Mouse (Mus musculus): ENCODE results near the gene Nol10. TPM values are rescaled to one million over a fixed set of nuclear protein-coding genes. Genes with fewer than 3 reads are reported as not detected.

Gene Nol10
- total and polyA plus RNA-seq, 2 experiments from 2014 or later: 2.2 to 7.6 TPM

GRCm38 (mm10) chr12:17401419-17401818 lies 53.2 kb downstream of the Nol10 start:
- ATAC-seq (ENCODE audit: insufficient read depth, low read depth) (no peak), DNase-seq (ENCODE audit: low spot score) (no peak)
- no peaks in the 10 kb centered on the region for H3K4me1 ChIP-seq (ENCODE audit: control insufficient read depth, insufficient read depth)
- no peak for TF ChIP-seq CTCF (IDR thresholded peaks at IDR 0.05; ENCODE audit: low read depth)
- TF ChIP-seq EP300 (IDR thresholded peaks at IDR 0.05; ENCODE audit: low read depth): no peak
- H3K9ac ChIP-seq (replicated peaks; ENCODE audit: low read depth, low read length): no peak overlapping the region
- H3K4me3 ChIP-seq (ENCODE audit: low read depth, low read length): no peak overlapping the region
- H3K36me3 ChIP-seq (replicated peaks; ENCODE audit: control insufficient read depth, insufficient read depth, low read length): peaks cover 32% of the 10 kb centered on the region
- no peaks in the 10 kb centered on the region for H3K9me3 ChIP-seq (replicated peaks; ENCODE audit: control insufficient read depth, low read length)
- H3K27me3 ChIP-seq (ENCODE audit: control insufficient read depth, insufficient read depth, low read length): no peaks in the 10 kb centered on the region
- no peak overlapping the region for H3K27ac ChIP-seq (ENCODE audit: low read depth)
- H3K4me2 ChIP-seq (ENCODE audit: low read depth, low read length): no peak overlapping the region
- WGBS: 79% methylated on average over 1 of the region's 1 CpGs

DNA sequence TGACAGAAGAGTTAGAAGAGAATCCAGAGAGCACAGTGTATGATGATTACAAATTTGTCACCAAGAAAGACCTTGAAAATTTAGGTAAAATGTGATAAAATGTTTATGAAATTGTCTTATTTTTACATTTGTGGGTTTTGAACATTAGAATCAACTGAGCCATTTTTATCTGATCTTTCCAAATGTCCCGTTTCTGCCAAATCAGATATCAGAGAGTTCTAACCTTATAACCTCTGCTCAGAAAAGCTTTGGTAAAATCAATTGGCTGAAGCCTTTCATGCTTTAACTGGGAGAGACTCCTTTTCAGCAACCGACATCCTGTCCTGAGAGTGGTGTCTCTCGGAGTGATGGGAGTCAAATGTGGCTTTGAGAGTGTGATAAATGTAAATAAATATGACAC lies 53.9 kb downstream of the Nol10 start:
- TF ChIP-seq CTCF (IDR thresholded peaks at IDR 0.05; ENCODE audit: low read depth) (no peak), EP300 (IDR thresholded peaks at IDR 0.05; ENCODE audit: low read depth) (no peak)
- 66% methylated on average over 3 of the region's 3 CpGs for WGBS

GRCm38 (mm10) chr12:17403998-17404397 lies 55.7 kb downstream of the Nol10 start:
- H3K4me3 ChIP-seq (ENCODE audit: low read depth, low read length): no peak overlapping the region
- no peak overlapping the region for H3K4me2 ChIP-seq (ENCODE audit: low read depth, low read length)
- H3K27ac ChIP-seq (ENCODE audit: low read depth): no peak overlapping the region
- no peak for ATAC-seq (ENCODE audit: insufficient read depth, low read depth)
- DNase-seq (ENCODE audit: low spot score): no peak
- no peaks in the 10 kb centered on the region for H3K4me1 ChIP-seq (ENCODE audit: control insufficient read depth, insufficient read depth)
- H3K27me3 ChIP-seq (ENCODE audit: control insufficient read depth, insufficient read depth, low read length): no peaks in the 10 kb centered on the region
- H3K9ac ChIP-seq (replicated peaks; ENCODE audit: low read depth, low read length): no peak overlapping the region
- H3K9me3 ChIP-seq (replicated peaks; ENCODE audit: control insufficient read depth, low read length): no peaks in the 10 kb centered on the region
- 88% methylated on average over 4 of the region's 4 CpGs for WGBS
- peaks cover 57% of the 10 kb centered on the region for H3K36me3 ChIP-seq (replicated peaks; ENCODE audit: control insufficient read depth, insufficient read depth, low read length)
- TF ChIP-seq CTCF (IDR thresholded peaks at IDR 0.05; ENCODE audit: low read depth) (no peak), EP300 (IDR thresholded peaks at IDR 0.05; ENCODE audit: low read depth) (no peak)

More for the DNA sequence above, 53.9 kb downstream of the Nol10 start:
- Histone ChIP-seq H3K27ac (ENCODE audit: low read depth) (no peak overlapping the region), H3K4me1 (ENCODE audit: control insufficient read depth, insufficient read depth) (no peaks in the 10 kb centered on the region), H3K9me3 (replicated peaks; ENCODE audit: control insufficient read depth, low read length) (no peaks in the 10 kb centered on the region), H3K9ac (replicated peaks; ENCODE audit: low read depth, low read length) (no peak overlapping the region), H3K36me3 (replicated peaks; ENCODE audit: control insufficient read depth, insufficient read depth, low read length) (peaks cover 39% of the 10 kb centered on the region), H3K4me2 (ENCODE audit: low read depth, low read length) (no peak overlapping the region), H3K4me3 (ENCODE audit: low read depth, low read length) (no peak overlapping the region), H3K27me3 (ENCODE audit: control insufficient read depth, insufficient read depth, low read length) (no peaks in the 10 kb centered on the region)
- no peak for ATAC-seq (ENCODE audit: insufficient read depth, low read depth)
- DNase-seq (ENCODE audit: low spot score): no peak

DNA sequence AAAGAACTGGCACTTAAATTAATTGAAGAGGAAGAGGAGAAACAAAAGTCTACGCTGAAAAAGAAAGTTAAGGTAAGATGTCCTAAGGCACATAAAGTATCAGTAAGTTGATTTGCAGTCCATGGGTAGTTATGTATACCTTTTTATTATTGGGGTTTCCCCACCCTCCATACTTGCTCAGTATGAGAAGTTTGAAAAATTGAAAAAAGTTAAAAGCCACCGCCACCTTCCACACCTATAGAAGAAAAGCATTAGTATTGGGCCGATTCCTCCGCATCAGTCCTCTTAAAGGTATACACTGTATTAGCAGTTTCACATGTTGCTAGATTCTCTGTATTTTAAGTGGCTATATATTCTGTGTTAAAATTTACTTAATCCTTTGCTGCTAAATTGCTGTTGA lies 58.6 kb downstream of the Nol10 start:
- H3K9ac ChIP-seq (replicated peaks; ENCODE audit: low read depth, low read length): no peak overlapping the region
- H3K4me3 ChIP-seq (ENCODE audit: low read depth, low read length): no peak overlapping the region
- ATAC-seq (ENCODE audit: insufficient read depth, low read depth): no peak
- no peaks in the 10 kb centered on the region for H3K9me3 ChIP-seq (replicated peaks; ENCODE audit: control insufficient read depth, low read length)
- no peak overlapping the region for H3K4me2 ChIP-seq (ENCODE audit: low read depth, low read length)
- H3K4me1 ChIP-seq (ENCODE audit: control insufficient read depth, insufficient read depth): no peaks in the 10 kb centered on the region
- H3K36me3 ChIP-seq (replicated peaks; ENCODE audit: control insufficient read depth, insufficient read depth, low read length): peaks cover 50% of the 10 kb centered on the region
- DNase-seq (ENCODE audit: low spot score): no peak
- no peak overlapping the region for H3K27ac ChIP-seq (ENCODE audit: low read depth)
- H3K27me3 ChIP-seq (ENCODE audit: control insufficient read depth, insufficient read depth, low read length): no peaks in the 10 kb centered on the region
- 97% methylated on average over 4 of the region's 4 CpGs for WGBS
- TF ChIP-seq EP300 (IDR thresholded peaks at IDR 0.05; ENCODE audit: low read depth) (no peak), CTCF (IDR thresholded peaks at IDR 0.05; ENCODE audit: low read depth) (no peak)

DNA sequence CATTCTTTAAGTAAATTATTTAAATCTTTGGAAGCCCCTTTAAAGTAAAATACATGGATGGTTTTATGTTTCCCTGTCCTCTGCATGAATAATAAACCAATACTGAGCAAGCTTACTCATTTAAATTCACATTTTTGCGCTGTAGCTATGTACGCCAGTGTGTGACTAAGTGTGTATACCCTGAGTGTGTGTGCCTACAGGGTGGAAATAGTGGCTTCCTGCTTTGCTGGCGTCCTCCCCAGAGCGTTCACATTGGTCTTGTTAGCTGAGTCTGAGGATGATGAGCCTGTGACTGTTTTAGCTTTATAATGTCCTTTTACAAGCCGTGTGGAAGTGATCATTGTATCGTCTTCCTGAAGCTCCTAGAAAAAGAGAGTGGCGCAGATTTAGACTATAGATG lies 60.1 kb downstream of the Nol10 start:
- 86% methylated on average over 7 of the region's 7 CpGs for WGBS

GRCm38 (mm10) chr12:17411242-17411641 lies 63.0 kb downstream of the Nol10 start:
- Histone ChIP-seq H3K4me1 (ENCODE audit: control insufficient read depth, insufficient read depth) (no peaks in the 10 kb centered on the region), H3K9me3 (replicated peaks; ENCODE audit: control insufficient read depth, low read length) (no peaks in the 10 kb centered on the region), H3K27me3 (ENCODE audit: control insufficient read depth, insufficient read depth, low read length) (no peaks in the 10 kb centered on the region), H3K4me2 (ENCODE audit: low read depth, low read length) (no peak overlapping the region), H3K36me3 (replicated peaks; ENCODE audit: control insufficient read depth, insufficient read depth, low read length) (peaks cover 28% of the 10 kb centered on the region), H3K27ac (ENCODE audit: low read depth) (no peak overlapping the region), H3K4me3 (ENCODE audit: low read depth, low read length) (no peak overlapping the region), H3K9ac (replicated peaks; ENCODE audit: low read depth, low read length) (no peak overlapping the region)
- DNase-seq (ENCODE audit: low spot score) (no peak), ATAC-seq (ENCODE audit: insufficient read depth, low read depth) (no peak)
- TF ChIP-seq EP300 (IDR thresholded peaks at IDR 0.05; ENCODE audit: low read depth): no peak
- TF ChIP-seq CTCF (IDR thresholded peaks at IDR 0.05; ENCODE audit: low read depth): no peak
- WGBS: 70% methylated on average over 2 of the region's 2 CpGs

More for the DNA sequence above, 60.1 kb downstream of the Nol10 start:
- Histone ChIP-seq H3K27me3 (ENCODE audit: control insufficient read depth, insufficient read depth, low read length) (no peaks in the 10 kb centered on the region), H3K4me2 (ENCODE audit: low read depth, low read length) (no peak overlapping the region), H3K4me3 (ENCODE audit: low read depth, low read length) (no peak overlapping the region), H3K9me3 (replicated peaks; ENCODE audit: control insufficient read depth, low read length) (no peaks in the 10 kb centered on the region), H3K4me1 (ENCODE audit: control insufficient read depth, insufficient read depth) (no peaks in the 10 kb centered on the region), H3K36me3 (replicated peaks; ENCODE audit: control insufficient read depth, insufficient read depth, low read length) (peaks cover 47% of the 10 kb centered on the region), H3K9ac (replicated peaks; ENCODE audit: low read depth, low read length) (no peak overlapping the region), H3K27ac (ENCODE audit: low read depth) (no peak overlapping the region)
- TF ChIP-seq EP300 (IDR thresholded peaks at IDR 0.05; ENCODE audit: low read depth): no peak
- no peak for TF ChIP-seq CTCF (IDR thresholded peaks at IDR 0.05; ENCODE audit: low read depth)
- ATAC-seq (ENCODE audit: insufficient read depth, low read depth) (no peak), DNase-seq (ENCODE audit: low spot score) (no peak)

Data from heart, postnatal 0 days (tissue).